Mouse (Mus musculus) brain, adult 2 months (tissue): ENCODE measurements around the gene Chl1.

Experiments
- DNase-seq: peaks from one replicate; pipeline ENCODE4 v3.0.0; 2011; ENCODE audit warnings: low read depth, low spot score

The Chl1 gene

DNA sequence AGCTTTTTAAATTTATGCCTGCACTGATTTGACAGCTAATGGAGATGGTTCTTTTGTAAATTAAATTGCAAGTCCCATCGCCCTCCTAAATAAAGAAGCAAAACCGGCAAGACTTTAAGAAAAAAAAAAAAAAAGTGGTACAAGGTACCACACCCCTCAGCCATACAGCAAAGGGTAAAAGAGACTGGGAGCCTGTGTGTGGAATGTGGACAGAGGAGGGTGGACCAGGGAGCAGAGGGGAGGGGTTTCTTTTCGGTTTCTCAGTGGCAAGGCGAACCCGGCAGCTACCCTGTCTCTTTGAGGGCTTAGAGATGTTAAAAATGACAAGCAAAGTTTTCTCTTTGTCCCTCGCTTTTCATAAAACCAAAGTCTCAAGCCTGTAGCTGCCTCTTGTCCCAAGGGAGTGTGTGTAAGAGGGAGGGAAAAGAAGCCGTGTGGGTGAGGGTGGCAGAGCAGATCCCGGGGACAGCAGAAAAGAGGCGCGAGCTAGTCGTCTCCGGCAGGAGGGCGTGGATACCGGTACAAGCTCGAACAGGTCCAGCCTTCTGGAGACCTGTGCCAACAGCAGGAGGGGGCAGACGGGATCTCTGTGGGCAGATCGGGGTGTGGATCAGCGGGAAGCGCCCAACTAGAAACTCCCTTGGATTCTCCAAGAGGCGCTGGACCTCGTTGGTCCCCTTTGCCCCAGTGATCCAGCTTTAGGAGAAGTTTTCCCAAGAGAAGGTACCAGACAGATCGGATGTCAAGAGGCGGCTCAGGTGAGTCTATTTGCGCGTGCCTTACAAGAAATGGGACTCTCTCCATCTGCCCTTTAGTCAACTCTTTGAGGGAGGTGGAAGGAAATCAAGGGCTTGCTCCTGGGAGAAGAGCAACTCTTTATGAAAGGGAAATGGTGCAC is at the start of gene Chl1:
Chl1 (plus strand) TSS at position 195 of the 898 bp plus-strand sequence.
- peak; percentile 79 for DNase-seq

DNA sequence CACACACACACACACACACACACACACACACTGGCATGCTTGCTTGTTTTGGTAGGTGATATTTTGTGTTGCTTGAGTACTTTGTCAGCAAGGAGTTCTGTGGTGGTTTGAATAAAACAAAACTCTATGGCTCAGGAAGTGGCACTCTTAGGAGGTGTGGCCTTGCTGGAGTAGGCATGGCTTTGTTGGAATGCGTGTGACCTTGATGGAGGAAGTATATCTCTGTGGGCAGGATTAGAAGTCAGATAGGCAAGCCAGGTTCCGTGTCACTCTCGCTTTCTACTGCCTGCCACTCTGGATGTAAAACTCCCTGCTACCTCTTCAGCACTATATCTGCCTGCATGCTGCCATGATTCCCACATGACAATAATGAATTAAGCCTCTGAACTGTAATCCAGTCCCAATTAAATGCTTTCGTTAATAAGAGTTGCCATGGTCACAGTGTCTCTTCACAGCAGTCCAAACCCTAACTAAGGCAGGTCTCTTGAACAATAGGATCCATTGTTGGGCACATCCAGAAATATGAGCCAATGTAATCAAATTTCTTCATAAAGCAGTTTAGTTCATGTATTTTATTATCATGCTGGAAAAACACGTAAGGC is 44.8 kb upstream of the Chl1 start:
- DNase-seq = no peak

DNA sequence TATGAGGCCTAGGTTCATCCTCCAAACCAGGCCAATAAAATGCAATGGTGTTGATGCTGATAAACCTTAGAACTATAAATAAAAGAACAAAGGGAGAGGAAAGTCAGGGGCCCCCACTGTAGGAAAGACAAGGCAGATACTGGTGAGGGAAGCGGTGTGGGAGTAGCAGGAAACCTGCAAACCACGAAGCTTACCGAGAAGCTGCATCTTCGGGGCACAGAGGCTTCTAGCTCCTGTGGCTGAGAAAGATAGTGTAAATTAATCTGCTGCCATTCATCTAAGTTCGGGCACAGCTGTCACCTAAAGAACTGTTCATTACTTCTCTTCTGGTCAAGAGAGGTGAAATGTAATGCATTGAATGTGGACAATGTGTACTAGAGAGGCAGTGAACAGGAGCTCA is 37.1 kb upstream of the Chl1 start:
- DNase-seq = no peak

DNA sequence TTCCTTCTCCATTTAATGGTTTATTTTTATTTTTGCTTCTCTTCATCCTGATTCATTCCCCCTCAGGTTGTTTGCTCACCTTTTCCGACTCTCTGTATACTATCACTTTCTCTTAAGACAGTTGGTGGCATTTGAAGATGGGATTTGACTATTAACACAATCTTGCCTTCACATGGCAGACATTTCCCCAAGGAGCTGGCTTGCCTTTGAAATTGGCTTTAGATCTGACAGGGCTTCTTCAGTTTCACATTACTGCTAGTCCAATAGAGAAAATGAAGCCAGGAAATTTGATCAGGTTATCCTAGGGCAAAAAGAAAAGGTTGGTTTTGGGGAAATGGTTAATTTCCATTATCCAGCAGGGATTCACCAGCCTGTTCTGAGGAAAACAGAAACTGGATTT is 23.2 kb upstream of the Chl1 start:
- no peak for DNase-seq

DNA sequence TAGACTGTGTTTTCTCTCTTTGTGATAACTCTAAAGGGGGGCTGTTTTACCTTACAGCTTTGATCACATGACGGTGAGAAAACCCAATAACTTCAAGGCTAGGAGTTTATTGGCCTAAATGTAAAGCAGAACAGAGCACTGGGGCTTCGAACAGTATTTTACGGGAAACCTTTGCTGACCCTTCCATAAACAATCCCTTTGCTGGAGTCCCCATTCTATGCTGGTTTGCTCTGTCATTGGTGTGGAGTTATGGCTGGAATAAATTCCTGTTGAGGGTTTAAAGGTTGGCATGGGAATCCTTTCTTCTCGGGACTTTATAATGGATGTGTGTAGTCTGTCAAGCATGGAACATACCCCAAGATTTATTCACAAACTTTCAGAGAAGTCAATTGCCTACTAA is 12.0 kb upstream of the Chl1 start:
- no peak for DNase-seq

DNA sequence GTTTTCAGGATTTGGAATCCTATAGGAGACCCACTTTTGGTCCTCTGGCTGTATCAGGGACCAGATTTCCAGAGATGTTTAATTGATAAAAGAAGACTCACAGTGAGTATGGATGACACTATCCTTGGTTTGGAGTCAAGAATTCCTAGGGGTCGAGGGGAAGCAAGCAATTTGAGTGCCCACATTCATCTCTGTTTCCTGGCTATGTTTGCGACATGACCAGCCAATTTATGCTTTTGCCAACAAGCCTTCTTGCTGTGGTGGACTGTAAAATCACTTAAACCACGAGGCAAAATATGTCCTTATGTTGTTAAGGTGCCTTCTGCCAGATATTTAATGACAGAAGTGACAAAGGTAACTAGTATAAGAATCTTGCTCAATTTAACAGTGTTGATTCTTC is 6.3 kb upstream of the Chl1 start:
- no peak for DNase-seq

DNA sequence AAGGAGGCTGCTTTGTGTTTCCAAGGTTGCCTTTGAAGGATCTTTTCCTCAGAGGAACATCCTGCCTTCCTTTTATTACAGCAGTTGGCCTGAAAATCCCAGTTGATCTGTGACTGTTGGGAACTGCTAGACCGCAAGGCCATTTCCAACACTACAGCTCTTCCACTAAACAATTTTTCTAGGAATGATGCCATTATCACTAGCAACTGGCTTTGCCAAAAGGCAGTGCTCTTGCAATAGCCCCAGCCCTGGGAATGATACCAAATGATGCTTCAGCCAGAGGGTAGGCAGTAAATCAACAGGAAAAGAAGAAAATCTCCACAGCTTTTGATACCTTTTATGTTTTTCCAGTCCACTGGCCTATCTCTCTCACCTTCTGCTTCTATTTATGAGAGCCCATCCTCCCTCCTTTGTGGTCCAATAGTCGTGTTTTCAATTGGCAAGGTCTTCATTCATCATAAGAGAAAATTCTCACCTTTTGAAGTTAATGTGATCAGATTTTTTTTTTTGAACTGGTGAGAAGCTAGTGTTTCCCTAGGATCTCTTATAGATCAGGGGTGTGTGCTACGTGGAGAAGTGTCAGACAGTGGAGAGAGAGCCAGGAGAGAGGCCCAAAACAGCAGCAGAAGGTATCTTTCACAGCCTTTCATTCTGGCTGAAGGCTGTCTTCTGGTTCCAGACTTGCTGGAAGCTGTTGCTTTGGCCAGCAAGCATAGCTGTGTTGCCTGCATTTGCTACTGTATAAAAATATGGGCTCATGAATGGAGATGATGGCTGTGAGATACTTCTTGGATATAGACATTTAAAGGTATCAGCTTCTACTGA is 2.4 kb upstream of the Chl1 start:
- DNase-seq = peak; percentile 90

DNA sequence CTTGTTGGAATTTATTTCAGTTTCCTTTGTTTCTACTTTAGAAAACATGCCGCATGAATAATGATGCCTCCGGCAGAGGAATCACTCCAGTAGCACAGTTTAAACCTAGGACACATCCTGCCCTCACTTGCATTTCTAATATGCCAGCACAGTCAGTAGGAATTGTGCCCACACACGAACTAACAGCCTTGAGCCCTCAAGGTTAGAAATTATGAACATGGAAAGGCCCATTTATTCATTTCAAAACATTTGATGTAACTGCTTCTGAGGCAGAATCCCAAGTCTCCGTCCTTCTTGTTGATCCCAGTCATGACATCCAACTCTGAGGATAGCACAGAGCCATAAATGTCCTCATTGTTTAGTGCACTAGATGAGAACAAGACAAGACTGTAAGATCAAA is 790 bp upstream of the Chl1 start:
- DNase-seq = no peak

DNA sequence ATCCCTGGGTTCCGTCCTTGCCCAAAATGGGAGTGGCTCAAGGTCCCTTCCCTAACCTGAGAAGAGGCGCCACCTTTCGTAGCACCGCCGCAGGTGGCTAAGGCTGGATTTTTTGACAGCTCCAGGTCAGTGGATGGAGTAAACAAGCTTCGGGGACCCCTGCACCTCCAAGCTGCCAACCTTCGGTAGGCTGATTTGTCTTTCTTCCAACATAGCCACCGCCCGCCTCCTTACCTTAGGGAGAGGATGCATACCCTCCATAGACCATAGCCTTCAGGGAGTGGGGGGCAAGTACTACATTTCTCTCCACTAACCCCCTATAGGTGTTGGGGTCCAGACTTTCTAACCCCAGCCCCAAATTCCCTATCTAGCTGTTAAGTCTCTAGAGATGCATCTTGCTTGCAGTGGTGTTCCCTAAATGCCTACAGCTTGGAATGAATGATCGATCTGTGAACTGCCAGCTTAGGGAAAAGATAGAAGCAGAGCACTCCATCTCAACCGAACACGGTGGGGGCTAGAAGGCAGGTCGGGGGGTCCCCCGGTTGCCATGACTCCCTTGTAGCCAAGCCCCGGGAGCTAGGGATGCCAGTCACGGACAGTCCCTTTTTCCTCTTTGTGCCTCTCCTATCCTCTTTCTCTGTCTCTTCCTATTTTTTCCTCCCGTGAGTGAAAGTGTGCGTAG is 1.0 kb downstream of the Chl1 start:
- DNase-seq = peak; percentile 79

DNA sequence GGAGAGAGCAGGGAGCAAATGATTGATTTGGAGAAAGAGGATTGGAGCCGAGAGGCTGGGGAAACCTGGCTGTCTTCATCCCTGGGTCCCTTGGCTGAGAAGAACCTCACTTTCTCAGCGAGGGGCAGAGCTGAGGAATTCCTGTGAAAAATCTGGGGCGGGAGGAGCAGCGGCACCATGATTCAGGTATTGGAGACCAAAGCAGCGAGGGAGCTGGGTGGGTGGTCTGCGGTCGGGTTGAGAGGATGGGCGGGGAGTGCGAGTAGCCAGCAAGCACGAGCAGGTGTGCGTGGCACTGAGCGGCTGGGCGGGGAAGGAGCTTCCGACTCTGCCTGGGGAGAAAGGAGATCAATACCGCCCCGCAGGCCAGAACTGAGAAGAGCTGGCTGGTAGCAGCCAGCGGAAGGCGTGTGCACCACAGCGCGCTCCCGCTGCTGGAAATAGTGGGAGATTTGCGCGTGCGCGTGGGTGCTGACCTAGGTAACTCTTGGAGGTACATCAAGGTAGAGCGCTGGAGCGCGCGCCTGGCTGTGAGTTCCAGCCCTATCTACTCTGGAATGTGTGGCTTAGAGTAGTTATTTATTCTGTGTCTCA is 1.7 kb downstream of the Chl1 start:
- peak; percentile 96 for DNase-seq

DNA sequence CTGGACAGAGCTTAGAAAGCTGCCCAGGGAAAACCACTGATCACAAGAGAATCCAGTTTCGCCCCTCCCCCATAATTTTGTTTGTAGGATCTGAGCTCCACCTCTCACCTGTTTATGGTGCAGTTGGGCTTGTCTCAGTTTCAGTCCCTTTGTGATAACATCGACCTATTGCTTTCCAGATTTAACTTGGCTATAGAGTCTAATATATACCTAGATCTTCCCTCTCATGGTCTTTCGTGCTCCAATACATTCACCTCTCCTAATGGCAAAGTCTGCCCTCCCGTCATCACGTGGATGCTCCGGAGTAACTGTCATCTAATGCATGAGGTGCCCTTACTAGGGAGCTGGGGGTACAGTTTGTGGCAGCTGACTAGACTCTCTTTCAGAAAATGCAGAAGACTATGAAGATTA is 2.5 kb downstream of the Chl1 start:
- peak; percentile 72 for DNase-seq

DNA sequence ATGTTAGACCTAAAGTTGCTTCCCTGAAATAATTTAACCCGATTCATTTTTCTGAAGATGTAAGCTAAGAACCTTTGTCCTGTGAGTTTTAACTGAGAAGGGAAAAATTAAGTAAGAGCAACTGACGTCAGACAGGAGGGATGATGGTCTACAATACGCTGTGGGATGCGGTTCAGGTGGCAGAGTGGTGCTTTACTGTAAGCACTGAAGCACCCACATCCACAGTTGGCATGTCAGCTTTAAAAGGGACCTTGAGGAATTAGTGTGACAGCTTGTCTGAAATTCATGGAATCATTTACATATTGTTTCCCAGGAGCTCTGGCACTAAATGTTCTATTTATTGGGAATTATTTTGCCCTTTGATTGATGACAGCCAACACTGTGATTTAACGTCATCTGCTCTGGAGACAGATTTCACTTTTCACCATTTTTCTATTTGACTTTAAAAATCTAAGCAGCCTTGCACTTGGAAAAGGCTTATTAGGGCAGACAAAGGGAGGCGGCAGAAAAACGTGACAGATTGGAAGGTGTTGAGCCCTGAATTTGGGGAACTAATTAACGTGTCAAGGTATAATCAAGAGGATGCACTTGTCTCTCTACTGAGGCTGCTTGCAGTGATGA is 3.3 kb downstream of the Chl1 start:
- peak; percentile 68 for DNase-seq

DNA sequence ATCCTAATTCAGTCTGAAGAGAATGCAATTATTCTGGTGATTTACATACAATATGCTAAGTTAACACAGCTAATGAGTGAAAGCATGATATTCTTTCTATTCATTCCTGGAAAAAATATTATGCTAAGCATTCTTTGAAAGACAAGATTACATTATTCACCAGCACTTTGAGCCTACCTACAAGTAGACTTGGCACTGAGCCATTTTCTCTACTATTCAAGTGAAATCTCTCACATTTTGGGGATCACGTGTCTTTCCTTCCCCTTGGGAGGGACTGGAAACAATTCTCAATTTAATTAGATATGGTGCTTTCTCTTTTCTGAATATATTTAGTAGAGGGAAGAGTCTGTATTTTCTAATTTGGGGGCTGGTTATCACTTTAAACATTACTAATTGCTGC is 4.0 kb downstream of the Chl1 start:
- DNase-seq = peak; percentile 56

DNA sequence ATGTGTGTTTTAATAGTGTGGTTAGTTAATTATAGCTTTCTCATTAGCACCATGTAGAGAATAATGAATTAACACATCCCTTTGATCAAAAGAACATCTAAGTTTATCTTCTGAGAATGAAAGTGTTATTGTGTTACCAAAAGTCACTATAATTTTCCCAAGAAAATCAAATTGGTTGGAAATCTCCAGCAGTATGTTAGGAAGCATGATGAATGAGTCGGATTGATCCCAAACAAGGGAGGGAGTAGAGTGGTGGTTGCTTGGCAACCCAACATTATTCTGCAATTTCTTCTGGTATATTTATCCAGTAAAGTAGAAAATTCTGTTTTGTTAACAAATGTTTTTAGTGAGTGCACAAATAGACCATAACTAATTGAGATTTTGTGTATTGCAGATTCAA is 4.4 kb downstream of the Chl1 start:
- no peak for DNase-seq

DNA sequence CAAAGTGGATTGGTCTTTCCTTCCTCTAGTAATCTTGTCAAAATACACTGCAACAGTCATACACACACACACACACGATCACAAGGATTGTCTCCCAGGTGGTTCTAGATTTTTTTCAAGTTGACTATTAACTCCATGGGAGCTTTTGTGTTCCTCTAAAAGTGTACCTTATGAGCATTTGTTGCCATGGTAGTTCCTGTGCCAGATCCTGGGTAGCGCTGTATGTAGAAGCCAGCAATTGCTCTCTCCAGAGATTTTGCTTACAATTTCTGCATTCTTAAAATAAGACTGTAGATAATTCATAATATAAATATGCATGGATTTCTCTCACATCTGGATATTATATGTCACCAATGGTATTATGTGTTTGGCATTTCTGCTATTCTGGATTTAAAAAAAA is 9.2 kb downstream of the Chl1 start:
- peak; percentile 73 for DNase-seq

DNA sequence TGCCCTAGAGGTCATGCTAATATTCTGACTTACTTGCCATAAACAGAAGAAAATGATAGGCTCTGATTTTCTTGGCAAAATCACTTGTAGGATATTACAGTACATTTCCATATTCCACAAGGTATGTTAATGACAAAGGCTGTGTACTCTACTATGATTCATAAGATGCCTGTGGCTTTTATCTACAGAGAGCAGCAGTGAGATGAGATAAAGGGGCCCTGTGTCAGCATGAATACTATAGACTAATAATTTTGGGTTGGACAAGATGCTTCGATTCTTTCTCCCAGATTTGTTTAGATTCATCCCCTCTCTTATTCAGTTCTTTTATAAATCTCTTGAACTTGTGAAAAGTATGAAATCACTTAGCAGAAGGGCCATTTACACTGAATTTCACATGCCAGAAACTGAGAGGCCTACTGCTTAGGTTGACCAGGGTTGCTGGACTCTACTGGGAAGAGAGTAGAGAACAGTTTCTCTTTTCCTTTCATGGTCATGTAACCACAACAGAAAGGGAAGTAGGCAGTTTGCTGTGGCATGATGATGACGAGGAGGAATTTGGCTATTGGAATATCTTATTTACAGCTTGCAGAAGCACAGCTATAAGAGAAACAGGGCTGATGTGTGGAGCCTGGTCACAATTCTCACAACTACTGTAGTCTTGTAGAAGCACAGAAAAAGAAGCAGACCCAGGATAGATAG is 15.1 kb downstream of the Chl1 start:
- DNase-seq = no peak

DNA sequence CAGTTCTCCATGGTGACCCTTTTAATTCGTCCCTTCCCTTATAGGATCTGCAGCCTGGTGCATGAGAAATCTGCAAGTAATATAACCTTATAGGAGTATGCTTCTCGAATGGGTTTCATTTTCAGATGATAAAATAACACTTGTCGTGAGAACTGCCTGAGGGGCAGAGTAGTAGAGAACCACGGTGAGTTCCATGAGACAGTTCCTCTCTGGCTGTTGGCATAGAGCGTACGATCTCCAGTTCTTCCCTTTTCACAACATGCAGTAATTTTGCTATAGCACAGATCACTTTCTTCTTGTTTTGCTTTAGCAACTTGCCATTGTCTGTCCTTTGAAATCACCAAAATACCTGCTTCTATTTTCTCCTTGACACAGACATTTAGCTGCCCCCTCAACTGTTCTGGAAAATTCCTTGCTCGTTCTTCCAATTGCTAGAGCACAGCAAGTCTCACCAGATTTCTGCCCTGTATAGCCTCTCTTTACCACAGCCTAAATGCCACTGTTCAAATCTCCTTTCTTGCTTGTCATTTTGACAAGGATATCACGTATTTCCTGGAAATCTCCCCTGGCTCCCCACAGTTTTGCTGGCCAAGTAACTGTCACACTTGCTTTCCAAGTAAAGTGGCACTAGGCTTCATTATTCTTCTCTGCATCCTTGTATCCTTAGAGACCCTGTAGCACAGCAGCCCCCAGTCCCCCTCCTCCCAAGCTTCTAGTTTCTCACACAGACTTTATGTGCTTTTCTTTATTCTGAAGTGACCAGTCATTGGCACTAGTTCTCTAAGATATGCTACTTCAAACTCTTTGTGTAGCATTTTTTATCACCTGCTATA is 16.8 kb downstream of the Chl1 start:
- peak; percentile 56 for DNase-seq

DNA sequence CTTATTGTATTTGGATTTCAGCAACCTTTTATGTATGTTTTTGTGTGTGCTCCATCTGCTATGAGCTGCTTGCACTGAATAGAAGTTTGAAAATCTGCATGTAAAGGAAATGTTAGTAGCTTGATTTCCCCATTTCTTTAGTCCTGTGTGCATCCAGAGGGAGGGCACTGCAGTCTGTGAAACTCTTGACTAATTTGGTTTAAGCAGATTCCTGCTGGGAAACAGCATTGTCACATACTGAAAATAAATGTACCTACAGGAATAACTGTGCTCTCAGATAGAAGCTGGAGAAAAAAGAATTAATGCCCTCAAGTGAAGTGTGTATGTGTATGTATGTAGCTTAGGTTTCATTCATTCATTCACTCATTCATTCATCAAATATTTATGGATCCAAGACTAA is 22.7 kb downstream of the Chl1 start:
- peak; percentile 51 for DNase-seq

DNA sequence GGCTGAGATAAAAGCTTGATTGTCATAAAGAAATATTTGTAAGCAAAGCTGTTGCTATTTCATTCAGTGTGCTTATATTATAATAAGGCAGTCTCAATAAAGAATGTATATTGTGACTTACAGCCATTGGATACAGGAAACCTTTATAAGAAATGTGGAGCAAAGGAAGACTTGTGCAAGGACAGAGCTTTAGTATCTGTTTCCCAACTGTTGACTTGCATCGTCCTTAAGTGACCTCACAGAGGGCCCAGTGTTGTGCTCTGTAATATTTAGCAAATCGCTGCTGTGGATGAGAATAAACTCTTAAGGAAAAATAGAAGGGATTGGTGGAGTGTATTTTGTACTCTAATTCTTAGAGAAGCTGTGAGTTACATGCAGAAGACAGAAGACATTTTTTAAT is 23.6 kb downstream of the Chl1 start:
- no peak for DNase-seq
